Mouse (Mus musculus) G1E (cell line): ENCODE results near the gene Krtap26-1. TPM values are rescaled to one million over a fixed set of nuclear protein-coding genes. Genes with fewer than 3 reads are reported as not detected.

Source experiments
- ATAC-seq: 2 replicates; pipeline ENCODE4 v1.8.0; 2016; ENCODE audit warnings: mild to moderate bottlenecking; ENCODE audit not compliant: insufficient number of reproducible peaks, poor library complexity, low FRiP score, severe bottlenecking; ENCODE audit errors: extremely low read depth
- DNase-seq: peaks from one replicate; pipeline ENCODE4 v3.0.0; 2012; ENCODE audit warnings: low spot score
- H3K27me3 ChIP-seq: 2 replicates; pipeline ENCODE4 v1.6.1; 2012; ENCODE audit warnings: mild to moderate bottlenecking, low read length, inconsistent platforms; ENCODE audit not compliant: insufficient read depth
- H3K36me3 ChIP-seq: replicated peaks from 2 replicates; pipeline ENCODE3; 2012; ENCODE audit warnings: mild to moderate bottlenecking, inconsistent platforms
- H3K4me1 ChIP-seq: 2 replicates; pipeline ENCODE4 v1.6.1; 2012; ENCODE audit warnings: low read depth, low read length, inconsistent platforms, mixed read lengths; ENCODE audit not compliant: insufficient read depth
- H3K4me3 ChIP-seq: 2 replicates; pipeline ENCODE4 v1.5.1; 2012; ENCODE audit warnings: low read depth, mild to moderate bottlenecking, inconsistent platforms, low read length, moderate library complexity, mixed read lengths
- H3K9me3 ChIP-seq: replicated peaks from 2 replicates; pipeline ENCODE4 v1.6.1; 2012; ENCODE audit warnings: inconsistent platforms
- CTCF ChIP-seq: IDR thresholded peaks from 2 replicates; pipeline ENCODE4 v1.5.1; 2012; ENCODE audit warnings: low read depth, low read length, inconsistent platforms, mixed read lengths
- GATA1 ChIP-seq: IDR thresholded peaks from 2 replicates; pipeline ENCODE4 v1.6.1; 2012; ENCODE audit warnings: borderline replicate concordance, low read length, inconsistent platforms, mixed read lengths
- GATA2 ChIP-seq: IDR thresholded peaks from 2 replicates; pipeline ENCODE4 v1.6.1; 2012; ENCODE audit warnings: low read depth, low read length, inconsistent platforms, borderline replicate concordance
- POLR2AphosphoS5 ChIP-seq: IDR thresholded peaks from 2 replicates; pipeline ENCODE4 v1.6.1; 2012; ENCODE audit warnings: low read depth, low read length, inconsistent platforms; ENCODE audit not compliant: insufficient replicate concordance
- TAL1 ChIP-seq: conservative IDR thresholded peaks from 2 replicates; pipeline ENCODE4 v1.6.1; 2012; ENCODE audit warnings: low read depth, low read length, inconsistent platforms, mixed read lengths
- polyA plus RNA-seq: library from polyadenylated mRNA; stranded (reverse); fragments of >175 nt; gene quantifications from 2 replicates; pipeline ENCODE4 v1.2.3, GENCODE M21; 2012
- total RNA-seq, 2 experiments: library from RNA; stranded (forward) in 1 of 2; stranded (reverse) in 1 of 2; fragments of 200-1000 nt in 1 of 2; fragments of >200 nt in 1 of 2; fragmentation: Nextera tagmentation in 1 of 2; gene quantifications; 2 replicates each; pipeline ENCODE4 v1.2.3; 2014 to 2017

Gene Krtap26-1
- total and polyA plus RNA-seq, 3 experiments = not detected

DNA sequence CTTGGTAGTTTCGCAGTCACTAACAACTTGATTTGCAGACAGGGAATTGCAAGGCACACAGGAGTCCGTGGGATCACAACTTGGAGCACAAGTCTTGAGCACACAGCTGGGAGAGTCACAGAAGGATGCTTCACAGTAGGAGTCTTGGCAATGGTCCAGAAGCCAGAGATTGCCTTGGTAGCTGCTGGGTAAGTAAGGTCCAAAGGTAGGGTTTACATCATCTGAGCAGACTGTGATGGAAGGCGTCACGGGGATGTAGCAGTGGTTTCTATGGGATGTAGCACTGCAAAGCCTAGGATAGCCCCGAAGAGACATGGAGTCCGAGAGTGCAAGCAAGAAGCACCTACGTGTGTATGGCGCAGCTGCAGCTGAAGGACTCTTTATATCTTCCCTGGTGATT, 35.7 kb downstream of the Krtap26-1 start, which contains the start of gene Krtap24-1:
TSS of gene Krtap24-1 (minus strand) at position 358 of the 400 bp plus-strand sequence.
- Histone ChIP-seq H3K36me3 (no peaks in the 10 kb centered on the region), H3K4me1 (no peaks in the 10 kb centered on the region)
- no peak for TF ChIP-seq GATA2
- TF ChIP-seq TAL1 = no peak
- TF ChIP-seq CTCF = no peak
- TF ChIP-seq GATA1 = no peak
- no peak for TF ChIP-seq POLR2AphosphoS5

GRCm38 (mm10) chr16:88604570-88604969, 43.0 kb downstream of the Krtap26-1 start:
- Histone ChIP-seq H3K36me3 (no peaks in the 10 kb centered on the region), H3K9me3 (peaks cover 13% of the 10 kb centered on the region), H3K4me3 (no peak overlapping the region), H3K27me3 (no peaks in the 10 kb centered on the region), H3K4me1 (no peaks in the 10 kb centered on the region)
- no peak for ATAC-seq
- TF ChIP-seq GATA2 (no peak), TAL1 (no peak), CTCF (no peak), POLR2AphosphoS5 (no peak), GATA1 (no peak)
- no peak for DNase-seq

More for the DNA sequence above, 35.7 kb downstream of the Krtap26-1 start, which contains the start of gene Krtap24-1:
- no peak for DNase-seq
- Histone ChIP-seq H3K27me3 (no peaks in the 10 kb centered on the region), H3K9me3 (peaks cover 6% of the 10 kb centered on the region), H3K4me3 (no peak within 1 kb of the TSS)
- ATAC-seq = no peak

- no peak for ATAC-seq
- TF ChIP-seq GATA1 (no peak), POLR2AphosphoS5 (no peak), GATA2 (no peak), TAL1 (no peak), CTCF (no peak)
- H3K27me3 ChIP-seq = no peaks in the 10 kb centered on the region
These were observed 45.1 kb downstream of the Krtap26-1 start for GRCm38 (mm10) chr16:88602464-88602863.

GRCm38 (mm10) chr16:88600303-88600702, 47.3 kb downstream of the Krtap26-1 start:
- peaks cover 16% of the 10 kb centered on the region for H3K9me3 ChIP-seq
- no peak overlapping the region for H3K4me3 ChIP-seq
- H3K4me1 ChIP-seq = no peaks in the 10 kb centered on the region
- ATAC-seq (no peak), DNase-seq (no peak)
- H3K36me3 ChIP-seq = no peaks in the 10 kb centered on the region
- TF ChIP-seq TAL1 (no peak), CTCF (no peak), GATA2 (no peak), POLR2AphosphoS5 (no peak), GATA1 (no peak)
- no peaks in the 10 kb centered on the region for H3K27me3 ChIP-seq

More at GRCm38 (mm10) chr16:88602464-88602863, 45.1 kb downstream of the Krtap26-1 start:
- H3K4me3 ChIP-seq = no peak overlapping the region
- H3K36me3 ChIP-seq = no peaks in the 10 kb centered on the region
- H3K9me3 ChIP-seq = peaks cover 13% of the 10 kb centered on the region
- no peaks in the 10 kb centered on the region for H3K4me1 ChIP-seq
- DNase-seq = no peak

DNA sequence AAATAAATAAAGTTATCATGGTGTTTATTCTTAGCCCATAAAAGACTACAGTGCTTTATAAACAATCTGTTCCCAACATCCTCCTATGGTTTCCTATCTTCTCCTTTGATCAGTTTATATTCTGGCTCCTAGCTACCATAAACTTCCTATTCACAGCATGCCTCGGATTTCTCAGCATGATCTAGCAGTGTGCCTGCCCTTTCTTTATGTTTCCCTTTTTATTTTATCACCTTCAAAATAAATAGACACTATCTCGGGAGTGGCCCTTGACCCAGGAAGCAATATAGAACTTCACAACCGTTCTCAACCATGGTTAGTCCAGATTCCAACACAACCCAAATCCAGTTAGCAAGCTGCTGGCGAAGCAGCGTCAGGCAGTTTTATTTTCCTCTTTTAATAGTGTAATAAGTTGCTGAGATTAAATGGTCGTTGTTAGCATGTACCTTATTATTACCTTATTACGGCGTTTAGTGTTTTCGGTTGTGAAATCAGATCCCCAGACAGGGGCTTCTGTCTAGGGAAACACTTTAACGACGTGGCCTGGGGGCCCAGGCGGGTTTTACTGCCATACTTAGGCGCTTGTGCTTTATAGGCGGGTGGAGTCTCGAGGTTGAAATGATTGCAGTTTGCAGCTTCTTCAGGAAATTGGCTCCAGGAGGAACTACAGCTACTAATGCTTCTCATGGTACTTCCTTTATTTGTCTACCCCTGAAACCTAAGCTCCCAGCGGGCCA, 47.9 kb downstream of the Krtap26-1 start:
- TF ChIP-seq GATA2 = no peak
- TF ChIP-seq TAL1 = no peak
- no peak for TF ChIP-seq POLR2AphosphoS5
- TF ChIP-seq GATA1 = no peak
- TF ChIP-seq CTCF = no peak
- H3K27me3 ChIP-seq = no peaks in the 10 kb centered on the region
- H3K4me1 ChIP-seq = no peaks in the 10 kb centered on the region
- no peak overlapping the region for H3K4me3 ChIP-seq
- no peaks in the 10 kb centered on the region for H3K36me3 ChIP-seq
- ATAC-seq = no peak
- no peak for DNase-seq
- H3K9me3 ChIP-seq = peaks cover 16% of the 10 kb centered on the region

Other genes with a start within 250 kb of the Krtap26-1 start
- not detected in 2 replicates for gene Cldn17, start 140.8 kb downstream of the Krtap26-1 start, total RNA-seq (2014; fragmentation: Nextera tagmentation)
- 0.12 and 0.16 TPM in 2 replicates for gene Cldn17, start 140.8 kb downstream of the Krtap26-1 start, total RNA-seq (2017)
- not detected in 2 replicates for gene Cldn17, start 140.8 kb downstream of the Krtap26-1 start, polyA plus RNA-seq
- not detected in 2 replicates for gene Cldn8, start 84.6 kb downstream of the Krtap26-1 start, total RNA-seq (2014; fragmentation: Nextera tagmentation)
- gene Cldn8, start 84.6 kb downstream of the Krtap26-1 start, total RNA-seq (2017) = not detected in 2 replicates
- gene Cldn8, start 84.6 kb downstream of the Krtap26-1 start, polyA plus RNA-seq = not detected in 2 replicates
- gene Krtap24-1, start 35.5 kb downstream of the Krtap26-1 start, total RNA-seq (2014; fragmentation: Nextera tagmentation) = not detected in 2 replicates
- not detected in 2 replicates for gene Krtap24-1, start 35.5 kb downstream of the Krtap26-1 start, total RNA-seq (2017)
- not detected in 2 replicates for gene Krtap24-1, start 35.5 kb downstream of the Krtap26-1 start, polyA plus RNA-seq
- not detected in 2 replicates for gene 2310079G19Rik, start 20.1 kb downstream of the Krtap26-1 start, total RNA-seq (2014; fragmentation: Nextera tagmentation)
- gene 2310079G19Rik, start 20.1 kb downstream of the Krtap26-1 start, total RNA-seq (2017) = 0.27 TPM in 1 of 2 replicates, not detected in the other
- gene 2310079G19Rik, start 20.1 kb downstream of the Krtap26-1 start, polyA plus RNA-seq = not detected in 2 replicates
- not detected in 2 replicates for gene Krtap27-1, start 23.9 kb upstream of the Krtap26-1 start, total RNA-seq (2014; fragmentation: Nextera tagmentation)
- gene Krtap27-1, start 23.9 kb upstream of the Krtap26-1 start, total RNA-seq (2017) = not detected in 2 replicates
- gene Krtap27-1, start 23.9 kb upstream of the Krtap26-1 start, polyA plus RNA-seq = not detected in 2 replicates
- not detected in 2 replicates for gene 2310061N02Rik, start 60.2 kb upstream of the Krtap26-1 start, total RNA-seq (2014; fragmentation: Nextera tagmentation)
- not detected in 2 replicates for gene 2310061N02Rik, start 60.2 kb upstream of the Krtap26-1 start, total RNA-seq (2017)
- gene 2310061N02Rik, start 60.2 kb upstream of the Krtap26-1 start, polyA plus RNA-seq = not detected in 2 replicates
- gene Krtap13-1, start 81.1 kb upstream of the Krtap26-1 start, total RNA-seq (2014; fragmentation: Nextera tagmentation) = not detected in 2 replicates
- 0.27 TPM in 1 of 2 replicates, not detected in the other for gene Krtap13-1, start 81.1 kb upstream of the Krtap26-1 start, total RNA-seq (2017)
- not detected in 2 replicates for gene Krtap13-1, start 81.1 kb upstream of the Krtap26-1 start, polyA plus RNA-seq
- gene Krtap13, start 103.8 kb upstream of the Krtap26-1 start, total RNA-seq (2014; fragmentation: Nextera tagmentation) = not detected in 2 replicates
- not detected in 2 replicates for gene Krtap13, start 103.8 kb upstream of the Krtap26-1 start, total RNA-seq (2017)
- not detected in 2 replicates for gene Krtap13, start 103.8 kb upstream of the Krtap26-1 start, polyA plus RNA-seq
- gene 2310034C09Rik, start 111.1 kb upstream of the Krtap26-1 start, total RNA-seq (2014; fragmentation: Nextera tagmentation) = not detected in 2 replicates
- not detected in 2 replicates for gene 2310034C09Rik, start 111.1 kb upstream of the Krtap26-1 start, total RNA-seq (2017)
- gene 2310034C09Rik, start 111.1 kb upstream of the Krtap26-1 start, polyA plus RNA-seq = not detected in 2 replicates
- not detected in 2 replicates for gene 2310057N15Rik, start 126.4 kb upstream of the Krtap26-1 start, total RNA-seq (2014; fragmentation: Nextera tagmentation)
- gene 2310057N15Rik, start 126.4 kb upstream of the Krtap26-1 start, total RNA-seq (2017) = 0.12 TPM in 1 of 2 replicates, not detected in the other
- gene 2310057N15Rik, start 126.4 kb upstream of the Krtap26-1 start, polyA plus RNA-seq = not detected in 2 replicates
- gene Gm5965, start 130.1 kb upstream of the Krtap26-1 start, total RNA-seq (2014; fragmentation: Nextera tagmentation) = not detected in 2 replicates
- not detected in 2 replicates for gene Gm5965, start 130.1 kb upstream of the Krtap26-1 start, total RNA-seq (2017)
- gene Gm5965, start 130.1 kb upstream of the Krtap26-1 start, polyA plus RNA-seq = 0.17 TPM in 1 of 2 replicates, not detected in the other
- gene Gm20741, start 164.4 kb upstream of the Krtap26-1 start, total RNA-seq (2014; fragmentation: Nextera tagmentation) = not detected in 2 replicates
- not detected in 2 replicates for gene Gm20741, start 164.4 kb upstream of the Krtap26-1 start, total RNA-seq (2017)
- not detected in 2 replicates for gene Gm20741, start 164.4 kb upstream of the Krtap26-1 start, polyA plus RNA-seq
- gene Krtap15, start 172.4 kb upstream of the Krtap26-1 start, total RNA-seq (2014; fragmentation: Nextera tagmentation) = not detected in 2 replicates
- not detected in 2 replicates for gene Krtap15, start 172.4 kb upstream of the Krtap26-1 start, total RNA-seq (2017)
- gene Krtap15, start 172.4 kb upstream of the Krtap26-1 start, polyA plus RNA-seq = not detected in 2 replicates
- not detected in 2 replicates for gene Krtap14, start 178.3 kb upstream of the Krtap26-1 start, total RNA-seq (2014; fragmentation: Nextera tagmentation)
- 0.17 TPM in 1 of 2 replicates, not detected in the other for gene Krtap14, start 178.3 kb upstream of the Krtap26-1 start, total RNA-seq (2017)
- gene Krtap14, start 178.3 kb upstream of the Krtap26-1 start, polyA plus RNA-seq = not detected in 2 replicates
- not detected in 2 replicates for gene Krtap19-1, start 221.6 kb upstream of the Krtap26-1 start, total RNA-seq (2014; fragmentation: Nextera tagmentation)
- gene Krtap19-1, start 221.6 kb upstream of the Krtap26-1 start, total RNA-seq (2017) = not detected in 2 replicates
- not detected in 2 replicates for gene Krtap19-1, start 221.6 kb upstream of the Krtap26-1 start, polyA plus RNA-seq
- not detected in 2 replicates for gene Krtap19-2, start 226.5 kb upstream of the Krtap26-1 start, total RNA-seq (2014; fragmentation: Nextera tagmentation)
- not detected in 2 replicates for gene Krtap19-2, start 226.5 kb upstream of the Krtap26-1 start, total RNA-seq (2017)
- not detected in 2 replicates for gene Krtap19-2, start 226.5 kb upstream of the Krtap26-1 start, polyA plus RNA-seq
- not detected in 2 replicates for gene Krtap19-3, start 230.2 kb upstream of the Krtap26-1 start, total RNA-seq (2014; fragmentation: Nextera tagmentation)
- gene Krtap19-3, start 230.2 kb upstream of the Krtap26-1 start, total RNA-seq (2017) = not detected in 2 replicates
- gene Krtap19-3, start 230.2 kb upstream of the Krtap26-1 start, polyA plus RNA-seq = not detected in 2 replicates
- not detected in 2 replicates for gene Krtap19-4, start 237.3 kb upstream of the Krtap26-1 start, total RNA-seq (2014; fragmentation: Nextera tagmentation)
- gene Krtap19-4, start 237.3 kb upstream of the Krtap26-1 start, total RNA-seq (2017) = not detected in 2 replicates
- not detected in 2 replicates for gene Krtap19-4, start 237.3 kb upstream of the Krtap26-1 start, polyA plus RNA-seq
- gene Krtap19-5, start 248.7 kb upstream of the Krtap26-1 start, total RNA-seq (2014; fragmentation: Nextera tagmentation) = not detected in 2 replicates
- not detected in 2 replicates for gene Krtap19-5, start 248.7 kb upstream of the Krtap26-1 start, total RNA-seq (2017)
- not detected in 2 replicates for gene Krtap19-5, start 248.7 kb upstream of the Krtap26-1 start, polyA plus RNA-seq